Mouse (Mus musculus) neural tube, embryonic 15.5 days (tissue): ENCODE results near the gene Ptpn18. TPM values are rescaled to one million over a fixed set of nuclear protein-coding genes. Genes with fewer than 3 reads are reported as not detected.

ENCODE experiments used
- ATAC-seq: fragments of 200-750 bp; cut with Nextera tagmentation; 2 replicates; pipeline ENCODE4 v1.8.0; 2017; ENCODE audit warnings: mild to moderate bottlenecking, moderate TSS enrichment, moderate library complexity; ENCODE audit not compliant: low FRiP score
- H3K27ac ChIP-seq: fragments of 300-500 bp; sonication (generic); replicated peaks from 2 replicates; pipeline ENCODE4 v1.5.1; 2015; ENCODE audit warnings: mild to moderate bottlenecking, inconsistent platforms
- H3K27me3 ChIP-seq: fragments of 300-500 bp; sonication (generic); replicated peaks from 2 replicates; pipeline ENCODE4 v1.6.1; 2015; ENCODE audit warnings: inconsistent platforms
- H3K36me3 ChIP-seq: fragments of 300-500 bp; sonication (generic); 2 replicates; pipeline ENCODE4 v1.6.1; 2015; ENCODE audit warnings: inconsistent platforms
- H3K4me1 ChIP-seq: fragments of 300-500 bp; sonication (generic); 2 replicates; pipeline ENCODE4 v1.6.1; 2015; ENCODE audit warnings: inconsistent platforms
- H3K4me2 ChIP-seq: fragments of 300-500 bp; sonication (generic); 2 replicates; pipeline ENCODE4 v1.6.1; 2015; ENCODE audit warnings: inconsistent platforms, mild to moderate bottlenecking, moderate library complexity
- H3K4me3 ChIP-seq: fragments of 300-500 bp; sonication (generic); replicated peaks from 2 replicates; pipeline ENCODE4 v1.5.1; 2015; ENCODE audit warnings: mild to moderate bottlenecking, inconsistent platforms
- H3K9ac ChIP-seq: fragments of 300-500 bp; sonication (generic); replicated peaks from 2 replicates; pipeline ENCODE4 v1.6.1; 2015; ENCODE audit warnings: mild to moderate bottlenecking, inconsistent platforms
- H3K9me3 ChIP-seq: fragments of 300-500 bp; sonication (generic); replicated peaks from 2 replicates; pipeline ENCODE4 v1.6.1; 2016; ENCODE audit warnings: inconsistent platforms
- WGBS: fragments of 180-500 bp; shearing (Covaris S2); methylation state at CpG from one replicate; pipeline ENCODE4 v1.1.7; 2015; ENCODE audit warnings: mixed read lengths; 5-methylcytosine and 5-hydroxymethylcytosine counted together
- microRNA-seq: library from miRNA; unstranded; fragments of <30 nt; microRNA quantifications from one replicate; pipeline ENCODE4, GENCODE M21; 2017
- polyA plus RNA-seq: library from polyadenylated mRNA; unstranded; fragments of >200 nt; fragmentation: Nextera tagmentation; extraction: Ambion mirVana; gene quantifications from 2 replicates; pipeline ENCODE4 v1.2.1, GENCODE M21; 2015

Gene Ptpn18
- polyA plus RNA-seq, 1 experiment from 2014 or later: 6.0 TPM

- Histone ChIP-seq H3K27ac (no peak overlapping the region), H3K27me3 (no peaks in the 10 kb centered on the region), H3K9ac (no peak overlapping the region), H3K4me1 (no peaks in the 10 kb centered on the region), H3K36me3 (no peaks in the 10 kb centered on the region), H3K9me3 (no peaks in the 10 kb centered on the region), H3K4me3 (no peak overlapping the region), H3K4me2 (no peak overlapping the region)
- ATAC-seq: no peak
- WGBS: 76% methylated on average over 1 of the region's 1 CpGs
These were observed 58.7 kb downstream of the Ptpn18 start for GRCm38 (mm10) chr1:34518259-34518658.

- Histone ChIP-seq H3K4me2 (no peak overlapping the region), H3K4me1 (no peaks in the 10 kb centered on the region), H3K4me3 (no peak overlapping the region), H3K9ac (no peak overlapping the region), H3K27ac (no peak overlapping the region), H3K36me3 (no peaks in the 10 kb centered on the region), H3K27me3 (no peaks in the 10 kb centered on the region), H3K9me3 (no peaks in the 10 kb centered on the region)
- WGBS: 90% methylated on average over 6 of the region's 6 CpGs
- no peak for ATAC-seq
These were observed 62.8 kb downstream of the Ptpn18 start for GRCm38 (mm10) chr1:34522205-34522849.

- 88% methylated on average over 3 of the region's 3 CpGs for WGBS
- no peak overlapping the region for H3K4me2 ChIP-seq
- H3K4me3 ChIP-seq: no peak overlapping the region
- H3K27me3 ChIP-seq: no peaks in the 10 kb centered on the region
- H3K27ac ChIP-seq: no peak overlapping the region
- no peak overlapping the region for H3K9ac ChIP-seq
- H3K9me3 ChIP-seq: no peaks in the 10 kb centered on the region
- no peaks in the 10 kb centered on the region for H3K4me1 ChIP-seq
- no peaks in the 10 kb centered on the region for H3K36me3 ChIP-seq
- no peak for ATAC-seq
These were observed 63.3 kb downstream of the Ptpn18 start for GRCm38 (mm10) chr1:34522850-34523244.

GRCm38 (mm10) chr1:34523647-34524046 lies 64.1 kb downstream of the Ptpn18 start:
- H3K4me1 ChIP-seq: no peaks in the 10 kb centered on the region
- no peak overlapping the region for H3K4me3 ChIP-seq
- H3K27ac ChIP-seq: no peak overlapping the region
- H3K9me3 ChIP-seq: no peaks in the 10 kb centered on the region
- no peak overlapping the region for H3K4me2 ChIP-seq
- WGBS: 86% methylated on average over 3 of the region's 3 CpGs
- no peaks in the 10 kb centered on the region for H3K36me3 ChIP-seq
- no peak overlapping the region for H3K9ac ChIP-seq
- no peaks in the 10 kb centered on the region for H3K27me3 ChIP-seq
- no peak for ATAC-seq

Small RNA genes lying within 50 kb of the gene (microRNA-seq; reads per million reads assigned to microRNA genes)
- gene Mir5103: 0.52 reads per million

Other genes starting within 250 kb of the Ptpn18 start
- gene Ccdc115, start 20.1 kb upstream of the Ptpn18 start, polyA plus RNA-seq: 63.9 and 65.2 TPM in 2 replicates
- gene Imp4, start 19.9 kb upstream of the Ptpn18 start, polyA plus RNA-seq: 48.6 and 61.0 TPM in 2 replicates
- not detected in 2 replicates for gene Prss39, start 38.6 kb downstream of the Ptpn18 start, polyA plus RNA-seq
- gene Cfc1, start 75.9 kb downstream of the Ptpn18 start, polyA plus RNA-seq: 0.29 and 0.52 TPM in 2 replicates
- gene Prss40, start 101.2 kb downstream of the Ptpn18 start, polyA plus RNA-seq: not detected in 2 replicates
- 24.6 and 28.8 TPM in 2 replicates for gene Amer3, start 119.9 kb downstream of the Ptpn18 start, polyA plus RNA-seq